Mouse (Mus musculus) heart, postnatal 10 days (tissue): ENCODE data around the gene Vmn2r-ps159. TPM values are rescaled to one million over a fixed set of nuclear protein-coding genes. Genes with fewer than 3 reads are reported as not detected.
"Not testable (repeated sequence)": the region's sequence is repeated elsewhere in the genome, so short reads cannot be mapped to it uniquely, and the experiment has no call there.

Source experiments
- DNase-seq, 2 experiments: peaks; one replicate each; pipeline ENCODE4 v3.0.0; 2021
- intact Hi-C: fragments of 180-260 bp; cut with DNase I; formaldehyde crosslinking; loops from one replicate; pipeline ENCODE4 v1.15.1; 2025
- total RNA-seq, 2 experiments: library from RNA; stranded (reverse); gene quantifications; 2 replicates each; pipeline ENCODE4 v1.2.3; 2021

Vmn2r-ps159 gene
- not detected for total RNA-seq

DNA sequence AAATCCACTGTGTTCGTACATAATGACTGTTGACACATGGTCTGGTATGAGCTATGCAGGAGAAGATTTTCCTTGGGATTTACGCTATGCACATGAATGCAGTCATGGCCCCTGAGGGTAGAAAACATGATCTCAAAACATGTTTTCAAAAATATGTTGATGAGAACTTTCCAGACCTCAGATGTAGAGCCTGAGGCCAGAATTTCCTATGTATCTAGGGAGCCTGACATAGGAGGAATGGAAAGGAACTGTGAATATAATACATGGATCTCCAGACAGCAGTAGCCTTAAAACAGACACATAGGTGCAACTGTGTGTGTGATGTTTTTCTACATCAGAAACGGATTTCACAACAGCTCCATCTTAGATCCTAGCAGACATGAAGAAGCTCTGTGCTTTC lies at the start of gene Vmn2r-ps159:
Vmn2r-ps159 (plus strand) TSS at position 301 of the 400 bp plus-strand sequence.
- DNase-seq, intact Hi-C loops: not testable (repeated sequence)

DNA sequence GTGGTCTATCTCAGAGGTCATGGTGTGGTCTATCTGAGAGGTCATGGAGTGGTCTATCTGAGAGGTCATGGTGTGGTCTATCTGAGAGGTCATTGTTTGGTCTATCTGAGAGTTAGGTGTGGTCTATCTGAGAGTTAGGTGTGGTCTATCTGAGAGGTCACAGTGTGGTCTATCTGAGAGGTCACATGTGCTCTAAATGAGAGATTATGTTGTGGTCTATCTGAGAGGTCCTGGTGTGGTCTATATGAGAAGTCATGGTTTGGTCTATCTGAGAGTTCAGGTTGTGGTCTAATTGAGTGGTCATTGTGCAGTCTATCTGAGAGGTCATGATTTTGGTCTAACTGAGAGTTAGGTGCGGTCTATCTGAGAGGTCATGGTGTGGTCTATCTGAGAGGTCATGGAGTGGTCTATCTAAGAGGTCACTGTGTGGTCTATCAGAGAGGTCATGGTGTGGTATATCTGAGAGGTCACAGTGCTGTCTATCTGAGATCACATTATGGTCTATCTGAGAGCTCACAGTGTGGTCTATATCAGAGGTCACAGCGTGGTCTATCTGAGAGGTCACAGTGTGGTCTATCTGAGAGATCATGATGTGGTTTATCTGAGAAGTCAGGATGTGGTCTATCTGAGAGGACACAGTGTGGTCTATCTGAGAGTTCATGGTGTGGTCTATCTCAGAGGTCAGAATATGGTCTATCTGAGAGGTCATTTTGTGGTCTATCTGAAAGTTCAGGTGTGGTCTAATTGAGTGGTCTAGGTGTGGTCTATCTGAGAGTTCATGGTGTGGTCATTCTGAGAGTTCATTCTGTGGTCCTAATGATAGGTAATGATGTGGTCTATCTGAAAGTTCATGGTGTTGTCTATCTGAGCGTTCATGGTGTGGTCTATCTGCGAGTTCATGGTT lies 10.9 kb downstream of the Vmn2r-ps159 start:
- DNase-seq, intact Hi-C loops: not testable (repeated sequence)

DNA sequence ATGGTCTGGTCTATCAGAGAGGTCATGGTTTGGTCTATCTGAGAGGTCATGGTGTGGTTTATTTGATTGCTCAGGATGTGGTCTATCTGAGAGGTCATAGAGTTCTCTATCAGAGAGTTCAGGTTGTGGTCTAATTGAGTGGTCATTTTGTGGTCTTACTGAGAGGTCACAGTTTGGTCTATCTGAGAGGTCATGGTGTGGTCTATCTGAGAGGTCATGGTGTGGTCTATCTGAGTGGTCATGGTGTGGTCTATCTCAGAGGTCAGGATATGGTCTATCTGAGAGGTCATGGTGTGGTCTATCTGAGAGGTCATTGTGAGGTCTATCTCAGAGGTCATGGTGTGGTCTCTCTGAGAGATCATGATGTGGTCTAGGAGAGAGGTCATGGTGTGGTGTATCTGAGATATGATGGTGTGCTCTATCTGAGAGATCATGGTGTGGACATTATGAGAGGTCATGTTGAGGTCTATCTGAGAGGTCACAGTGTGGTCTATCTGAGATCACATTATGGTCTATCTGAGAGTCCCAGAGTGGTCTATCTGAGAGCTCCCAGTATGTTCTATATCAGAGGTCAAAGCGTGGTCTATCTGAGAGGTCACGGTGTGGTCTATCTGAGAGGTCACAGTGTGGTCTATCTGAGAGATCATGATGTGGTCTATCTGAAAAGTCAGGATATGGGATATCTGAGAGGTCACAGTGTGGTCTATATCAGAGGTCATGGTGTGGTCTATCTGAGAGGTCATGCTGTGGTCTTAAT lies 11.8 kb downstream of the Vmn2r-ps159 start:
- DNase-seq, result no peak
- intact Hi-C loops, result no loop called here

DNA sequence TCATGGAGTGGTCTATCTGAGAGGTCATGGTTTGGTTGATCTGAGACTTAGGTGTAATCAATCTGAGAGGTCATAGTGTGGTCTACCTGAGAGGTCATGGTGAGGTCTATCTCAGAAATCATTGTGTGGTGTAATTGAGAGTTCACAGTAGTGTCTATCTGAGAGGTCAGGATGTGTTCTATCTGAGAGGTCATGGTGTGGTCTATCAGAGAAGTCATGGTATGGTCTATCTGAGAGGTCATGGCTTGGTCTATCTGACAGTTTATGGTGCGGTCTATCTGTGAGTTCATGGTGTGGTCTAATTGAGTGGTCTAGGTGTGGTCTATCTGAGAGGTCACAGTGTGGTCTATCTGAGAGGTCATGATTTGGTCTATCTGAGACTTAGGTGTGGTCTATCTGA lies 12.4 kb downstream of the Vmn2r-ps159 start:
- intact Hi-C loops, result no loop called here
- no peak for DNase-seq

DNA sequence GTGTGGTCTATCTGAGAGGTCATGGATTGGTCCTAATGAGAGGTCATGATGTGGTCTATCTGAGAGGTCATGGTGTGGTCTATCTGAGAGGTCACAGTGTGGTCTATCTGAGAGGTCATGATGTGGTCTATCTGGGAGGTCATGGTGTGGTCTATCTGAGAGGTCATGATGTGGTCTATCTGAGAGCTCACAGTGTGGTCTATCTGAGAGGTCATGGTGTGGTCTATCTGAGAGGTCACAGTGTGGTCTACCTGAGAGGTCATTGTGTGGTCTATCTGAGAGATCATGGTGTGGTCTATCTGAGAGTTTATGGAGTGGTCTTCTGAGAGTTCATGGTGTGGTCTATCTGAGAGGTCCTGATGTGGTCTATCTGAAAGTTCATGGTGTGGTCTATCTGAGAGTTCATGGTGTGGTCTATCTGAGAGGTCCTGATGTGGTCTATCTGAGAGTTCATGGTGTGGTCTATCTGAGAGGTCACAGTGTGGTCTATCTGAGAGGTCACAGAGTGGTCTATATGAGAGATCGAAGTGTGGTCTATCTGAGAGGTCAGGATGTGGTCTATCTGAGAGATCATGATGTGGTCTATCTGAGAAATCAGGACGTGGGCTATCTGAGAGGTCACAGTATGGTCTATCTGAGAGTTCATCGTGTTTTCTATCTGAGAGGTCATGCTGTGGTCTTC lies 26.0 kb downstream of the Vmn2r-ps159 start:
- intact Hi-C loops, DNase-seq: not testable (repeated sequence)

Other genes with a start within 250 kb of the Vmn2r-ps159 start
- 1 to 10 TPM; 5.6 to 6.1 TPM for gene 9430015G10Rik, start 221.1 kb upstream of the Vmn2r-ps159 start, total RNA-seq
- gene Rnf223, start 200.6 kb upstream of the Vmn2r-ps159 start, total RNA-seq, result not detected
- gene Agrn, start 133.6 kb upstream of the Vmn2r-ps159 start, total RNA-seq, result 100 to 1,000 TPM in 1 of 2 experiments, 10 to 100 TPM in 1; 92.1 to 104 TPM
- gene Isg15, start 130.3 kb upstream of the Vmn2r-ps159 start, total RNA-seq, result 1 to 10 TPM; 1.3 TPM
- gene AW011738, start 127.8 kb upstream of the Vmn2r-ps159 start, total RNA-seq, result 1 to 10 TPM; 6.1 to 8.2 TPM
- gene Perm1, start 115.2 kb upstream of the Vmn2r-ps159 start, total RNA-seq, result 100 to 1,000 TPM; 138 to 156 TPM
- 1 to 10 TPM; 8.5 to 9.2 TPM for gene Plekhn1, start 96.2 kb upstream of the Vmn2r-ps159 start, total RNA-seq
- gene Noc2l, start 95.1 kb upstream of the Vmn2r-ps159 start, total RNA-seq, result 10 to 100 TPM; 22.7 to 23.2 TPM
- gene Samd11, start 75.4 kb upstream of the Vmn2r-ps159 start, total RNA-seq, result under 1 TPM in 1 of 2 experiments, not detected in 1; 0.36 TPM